Mouse (Mus musculus) midbrain, postnatal 0 days (tissue): ENCODE results near the gene Rin2. TPM values are rescaled to one million over a fixed set of nuclear protein-coding genes. Genes with fewer than 3 reads are reported as not detected.
A peak's percentile ranks its signal among the peaks of the same experiment; 100 is the strongest.

Source experiments
- ATAC-seq: fragments of 200-750 bp; cut with Nextera tagmentation; 2 replicates; pipeline ENCODE4 v1.8.0; 2017; ENCODE audit warnings: moderate number of reproducible peaks, mild to moderate bottlenecking, moderate TSS enrichment, moderate library complexity; ENCODE audit not compliant: low FRiP score
- DNase-seq: peaks from one replicate; pipeline ENCODE4 v3.0.0-alpha.2; 2015; ENCODE audit warnings: low spot score
- H3K27ac ChIP-seq: fragments of 300-500 bp; sonication (generic); 2 replicates; pipeline ENCODE4 v1.5.1; 2014; ENCODE audit warnings: low read depth, mild to moderate bottlenecking, low read length, mixed read lengths
- H3K27me3 ChIP-seq: fragments of 300-500 bp; sonication (generic); 2 replicates; pipeline ENCODE4 v1.6.1; 2014; ENCODE audit warnings: low read length, control low read depth, mixed read lengths; ENCODE audit not compliant: insufficient read depth
- H3K36me3 ChIP-seq: fragments of 300-500 bp; sonication (generic); 2 replicates; pipeline ENCODE4 v1.6.1; 2014; ENCODE audit warnings: low read length, control low read depth, mixed read lengths; ENCODE audit not compliant: insufficient read depth
- H3K4me1 ChIP-seq: fragments of 300-500 bp; sonication (generic); 2 replicates; pipeline ENCODE4 v1.6.1; 2014; ENCODE audit warnings: mild to moderate bottlenecking, control low read depth, antibody characterized with exemption, low read length, mixed read lengths; ENCODE audit not compliant: insufficient read depth
- H3K4me2 ChIP-seq: fragments of 300-500 bp; sonication (generic); 2 replicates; pipeline ENCODE4 v1.6.1; 2014; ENCODE audit warnings: low read depth, mild to moderate bottlenecking, low read length, mixed read lengths; ENCODE audit not compliant: poor library complexity, severe bottlenecking
- H3K4me3 ChIP-seq: fragments of 300-500 bp; sonication (generic); 2 replicates; pipeline ENCODE4 v1.5.1; 2014; ENCODE audit warnings: low read depth, mild to moderate bottlenecking, low read length, moderate library complexity
- H3K9ac ChIP-seq: fragments of 300-500 bp; sonication (generic); replicated peaks from 2 replicates; pipeline ENCODE4 v1.6.1; 2014; ENCODE audit warnings: mild to moderate bottlenecking, low read length, moderate library complexity, mixed read lengths; ENCODE audit not compliant: poor library complexity, severe bottlenecking
- H3K9me3 ChIP-seq: fragments of 300-500 bp; sonication (generic); 2 replicates; pipeline ENCODE4 v1.6.1; 2016; ENCODE audit warnings: low read length, control low read depth
- CTCF ChIP-seq: IDR thresholded peaks from 2 replicates; pipeline ENCODE4 v1.5.1; 2016; ENCODE audit warnings: antibody characterized with exemption, mild to moderate bottlenecking
- WGBS: fragments of 180-500 bp; shearing (Covaris S2); extraction: QIAGEN DNeasy Blood & Tissue Kit; methylation state at CpG from one replicate; pipeline ENCODE4 v1.1.7; 2014; 5-methylcytosine and 5-hydroxymethylcytosine counted together
- polyA plus RNA-seq: library from polyadenylated mRNA; unstranded; fragments of >200 nt; fragmentation: Nextera tagmentation; extraction: Ambion mirVana; gene quantifications from 2 replicates; pipeline ENCODE4 v1.2.1, GENCODE M21; 2015
- total RNA-seq: library from RNA; depleted of rRNA; stranded (reverse); fragments of >200 nt; gene quantifications from 2 replicates; pipeline ENCODE4 v1.2.3, GENCODE M21; 2014

The Rin2 gene
- total and polyA plus RNA-seq, 2 experiments from 2014 or later = 10.5 to 18.0 TPM

- H3K4me2 ChIP-seq = no peak overlapping the region
- no peak overlapping the region for H3K9ac ChIP-seq
- WGBS = 77% methylated on average over 10 of the region's 10 CpGs
- H3K9me3 ChIP-seq = no peaks in the 10 kb centered on the region
- ATAC-seq (no peak), DNase-seq (no peak)
- H3K36me3 ChIP-seq = peaks cover 14% of the 10 kb centered on the region
- no peak for TF ChIP-seq CTCF
- H3K27me3 ChIP-seq = no peaks in the 10 kb centered on the region
- 0 out of 2 replicates have a peak overlapping the region, but pooled peaks have one; percentile 6 for H3K27ac ChIP-seq
- H3K4me1 ChIP-seq = no peaks in the 10 kb centered on the region
- no peak overlapping the region for H3K4me3 ChIP-seq
Observed at GRCm38 (mm10) chr2:145849170-145849905, 174.3 kb downstream of the Rin2 start.

- DNase-seq (no peak), ATAC-seq (no peak)
- Histone ChIP-seq H3K36me3 (peaks cover 14% of the 10 kb centered on the region), H3K4me3 (no peak overlapping the region), H3K4me2 (no peak overlapping the region), H3K9ac (no peak overlapping the region), H3K9me3 (no peaks in the 10 kb centered on the region), H3K27ac (no peak overlapping the region), H3K27me3 (no peaks in the 10 kb centered on the region), H3K4me1 (no peaks in the 10 kb centered on the region)
- TF ChIP-seq CTCF = no peak
- 75% methylated on average over 4 of the region's 4 CpGs for WGBS
Observed at GRCm38 (mm10) chr2:145850779-145851178, 175.8 kb downstream of the Rin2 start.

GRCm38 (mm10) chr2:145855831-145856230 lies 180.8 kb downstream of the Rin2 start:
- no peak for ATAC-seq
- 87% methylated on average over 9 of the region's 9 CpGs for WGBS
- H3K4me2 ChIP-seq = no peak overlapping the region
- H3K36me3 ChIP-seq = peaks cover 1% of the 10 kb centered on the region; the same call in 1 of the 2 replicates
- H3K4me3 ChIP-seq = no peak overlapping the region
- H3K9me3 ChIP-seq = no peaks in the 10 kb centered on the region
- DNase-seq = no peak
- no peak overlapping the region for H3K27ac ChIP-seq
- H3K27me3 ChIP-seq = no peaks in the 10 kb centered on the region
- no peak overlapping the region for H3K9ac ChIP-seq
- peaks cover 10% of the 10 kb centered on the region; the same call in 1 of the 2 replicates for H3K4me1 ChIP-seq
- no peak for TF ChIP-seq CTCF

GRCm38 (mm10) chr2:145857864-145858263 lies 182.8 kb downstream of the Rin2 start:
- Histone ChIP-seq H3K9ac (no peak overlapping the region), H3K4me1 (peaks cover 14% of the 10 kb centered on the region; the same call in 1 of the 2 replicates), H3K4me2 (no peak overlapping the region), H3K9me3 (no peaks in the 10 kb centered on the region), H3K27me3 (no peaks in the 10 kb centered on the region), H3K27ac (no peak overlapping the region), H3K36me3 (no peaks in the 10 kb centered on the region), H3K4me3 (no peak overlapping the region)
- no peak for TF ChIP-seq CTCF
- ATAC-seq (no peak), DNase-seq (no peak)
- 83% methylated on average over 8 of the region's 8 CpGs for WGBS

DNA sequence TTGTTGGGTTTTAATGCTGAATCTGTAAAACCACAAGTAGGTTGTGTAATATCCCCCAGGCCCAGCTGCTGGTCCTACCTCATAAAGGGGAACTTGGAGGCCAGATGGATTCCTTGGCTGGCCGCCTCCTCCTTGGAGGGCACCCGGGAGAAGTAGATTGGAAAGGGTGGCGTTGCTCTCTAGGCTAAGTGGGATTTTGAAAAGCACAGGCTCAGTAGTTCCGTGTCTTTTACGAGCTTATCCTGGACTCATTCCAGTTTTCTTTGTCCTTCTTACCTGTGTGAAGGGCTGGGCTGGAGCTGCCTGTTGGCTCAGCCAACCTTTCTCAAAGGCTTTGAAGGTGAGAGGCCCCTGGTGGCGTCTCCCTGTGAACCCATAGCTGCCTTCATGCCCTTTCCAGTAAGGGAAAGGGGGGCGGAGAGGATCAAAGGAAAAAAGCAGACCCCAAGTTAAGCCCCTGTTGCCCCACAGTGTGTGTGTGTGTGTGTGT lies 184.5 kb downstream of the Rin2 start:
- peak overlapping the region; percentile 33; the same call in 1 of the 2 replicates for H3K4me3 ChIP-seq
- no peak overlapping the region for H3K9ac ChIP-seq
- H3K27me3 ChIP-seq = no peaks in the 10 kb centered on the region
- H3K27ac ChIP-seq = peak overlapping the region; percentile 68
- WGBS = 27% methylated on average over 7 of the region's 7 CpGs
- H3K4me1 ChIP-seq = peaks cover 14% of the 10 kb centered on the region; the same call in 1 of the 2 replicates
- H3K36me3 ChIP-seq = no peaks in the 10 kb centered on the region
- peak; percentile 26 for DNase-seq
- no peaks in the 10 kb centered on the region for H3K9me3 ChIP-seq
- ATAC-seq = peak; percentile 33; the same call in 1 of the 2 replicates
- H3K4me2 ChIP-seq = peak overlapping the region; percentile 54
- no peak; the same call in 1 of the 2 replicates for TF ChIP-seq CTCF
